Mouse (Mus musculus) liver, postnatal 0 days (tissue): ENCODE measurements at regions not wholly inside any gene's neighbourhood (a gene's known extent, or its start where the extent isn't known, plus 50 kb on each side); places are given as distances from the start of the nearest gene placed in this dataset.

Source experiments
- ATAC-seq: fragments of 200-750 bp; cut with Nextera tagmentation; 2 replicates; pipeline ENCODE4 v1.8.0; 2017; ENCODE audit warnings: mild to moderate bottlenecking, moderate library complexity
- DNase-seq: peaks from one replicate; pipeline ENCODE4 v3.0.0-alpha.2; 2016
- H3K27ac ChIP-seq: fragments of 300-500 bp; sonication (generic); 2 replicates; pipeline ENCODE4 v1.5.1; 2014; ENCODE audit warnings: antibody characterized with exemption, moderate library complexity, mild to moderate bottlenecking, low read depth
- H3K27me3 ChIP-seq: fragments of 300-500 bp; sonication (generic); 2 replicates; pipeline ENCODE4 v1.6.1; 2014; ENCODE audit warnings: low read length, control low read depth, mixed read lengths; ENCODE audit not compliant: insufficient read depth
- H3K36me3 ChIP-seq: fragments of 300-500 bp; sonication (generic); replicated peaks from 2 replicates; pipeline ENCODE4 v1.6.1; 2014; ENCODE audit warnings: mild to moderate bottlenecking, control low read depth, low read length, moderate library complexity, mixed read lengths; ENCODE audit not compliant: insufficient read depth
- H3K4me1 ChIP-seq: fragments of 300-500 bp; sonication (generic); 2 replicates; pipeline ENCODE4 v1.6.1; 2014; ENCODE audit warnings: antibody characterized with exemption, mild to moderate bottlenecking, control low read depth; ENCODE audit not compliant: insufficient read depth
- H3K4me2 ChIP-seq: fragments of 300-500 bp; sonication (generic); 2 replicates; pipeline ENCODE4 v1.6.1; 2014; ENCODE audit warnings: low read depth, mild to moderate bottlenecking, low read length, moderate library complexity, mixed read lengths
- H3K4me3 ChIP-seq: fragments of 300-500 bp; sonication (generic); 2 replicates; pipeline ENCODE4 v1.5.1; 2014; ENCODE audit warnings: low read depth, low read length
- H3K9ac ChIP-seq: fragments of 300-500 bp; sonication (generic); replicated peaks from 2 replicates; pipeline ENCODE4 v1.6.1; 2014; ENCODE audit warnings: mild to moderate bottlenecking, moderate library complexity
- H3K9me3 ChIP-seq: fragments of 300-500 bp; sonication (generic); 2 replicates; pipeline ENCODE4 v1.6.1; 2016; ENCODE audit warnings: mild to moderate bottlenecking, control low read depth, low read length, mixed read lengths
- CTCF ChIP-seq: sonication (generic); IDR thresholded peaks from 2 replicates; pipeline ENCODE4 v1.5.1; 2016; ENCODE audit warnings: antibody characterized with exemption, low read depth
- EP300 ChIP-seq: IDR thresholded peaks from 2 replicates; pipeline ENCODE4 v1.6.1; 2016; ENCODE audit warnings: antibody characterized with exemption, low read depth, mild to moderate bottlenecking
- WGBS: fragments of 180-500 bp; shearing (Covaris S2); extraction: QIAGEN DNeasy Blood & Tissue Kit; methylation state at CpG from one replicate; pipeline ENCODE4 v1.1.7; 2014; ENCODE audit not compliant: insufficient replicate concordance; 5-methylcytosine and 5-hydroxymethylcytosine counted together

- whole genome bisulfite sequencing: 72% methylated on average over 5 of the region's 5 CpGs
- DNase-seq (no peak), ATAC-seq (no peak)
- H3K4me3 ChIP-seq: no peak overlapping the region
- H3K36me3 ChIP-seq: no peaks in the 10 kb centered on the region
- H3K9ac ChIP-seq: no peak overlapping the region
- H3K9me3 ChIP-seq: no peaks in the 10 kb centered on the region
- no peak for TF ChIP-seq CTCF
- no peak for TF ChIP-seq EP300
- no peak overlapping the region for H3K4me2 ChIP-seq
- no peaks in the 10 kb centered on the region for H3K4me1 ChIP-seq
- H3K27me3 ChIP-seq: no peaks in the 10 kb centered on the region
- H3K27ac ChIP-seq: no peak overlapping the region
These were observed 215.7 kb upstream of the Sdk2 start for GRCm38 (mm10) chr11:114282566-114282965.

GRCm38 (mm10) chr11:114281846-114282245 is 215.0 kb upstream of the Sdk2 start:
- Histone ChIP-seq H3K9ac (no peak overlapping the region), H3K4me1 (no peaks in the 10 kb centered on the region), H3K9me3 (no peaks in the 10 kb centered on the region), H3K4me3 (no peak overlapping the region), H3K36me3 (no peaks in the 10 kb centered on the region), H3K27me3 (no peaks in the 10 kb centered on the region), H3K27ac (no peak overlapping the region), H3K4me2 (no peak overlapping the region)
- DNase-seq (no peak), ATAC-seq (no peak)
- WGBS: 80% methylated on average over 9 of the region's 9 CpGs
- no peak for TF ChIP-seq CTCF
- TF ChIP-seq EP300: no peak

GRCm38 (mm10) chr11:114281041-114281695 is 214.3 kb upstream of the Sdk2 start:
- Histone ChIP-seq H3K27me3 (no peaks in the 10 kb centered on the region), H3K9me3 (no peaks in the 10 kb centered on the region), H3K4me1 (no peaks in the 10 kb centered on the region), H3K4me3 (no peak overlapping the region), H3K27ac (no peak overlapping the region), H3K36me3 (no peaks in the 10 kb centered on the region), H3K4me2 (no peak overlapping the region), H3K9ac (no peak overlapping the region)
- WGBS: 71% methylated on average over 14 of the region's 14 CpGs
- ATAC-seq (no peak), DNase-seq (no peak)
- TF ChIP-seq EP300 (no peak), CTCF (no peak)

- H3K4me3 ChIP-seq: no peak overlapping the region
- ATAC-seq: no peak
- H3K27me3 ChIP-seq: no peaks in the 10 kb centered on the region
- TF ChIP-seq EP300: no peak
- TF ChIP-seq CTCF: no peak
- no peaks in the 10 kb centered on the region for H3K36me3 ChIP-seq
- no peaks in the 10 kb centered on the region for H3K9me3 ChIP-seq
- no peak for DNase-seq
- H3K27ac ChIP-seq: no peak overlapping the region
- no peaks in the 10 kb centered on the region for H3K4me1 ChIP-seq
- H3K4me2 ChIP-seq: no peak overlapping the region
- no peak overlapping the region for H3K9ac ChIP-seq
- 85% methylated on average over 26 of the region's 26 CpGs for WGBS
These were observed 210.9 kb upstream of the Sdk2 start for GRCm38 (mm10) chr11:114277513-114278304.

- Histone ChIP-seq H3K4me3 (no peak overlapping the region), H3K4me2 (no peak overlapping the region), H3K9ac (no peak overlapping the region), H3K36me3 (no peaks in the 10 kb centered on the region), H3K27ac (no peak overlapping the region), H3K9me3 (no peaks in the 10 kb centered on the region), H3K4me1 (no peaks in the 10 kb centered on the region), H3K27me3 (no peaks in the 10 kb centered on the region)
- DNase-seq: no peak
- TF ChIP-seq CTCF: no peak
- WGBS: 77% methylated on average over 10 of the region's 10 CpGs
- ATAC-seq: no peak
These were observed 203.7 kb upstream of the Sdk2 start for GRCm38 (mm10) chr11:114270358-114271072.

- Histone ChIP-seq H3K4me1 (no peaks in the 10 kb centered on the region), H3K9me3 (no peaks in the 10 kb centered on the region), H3K36me3 (no peaks in the 10 kb centered on the region), H3K4me3 (no peak overlapping the region), H3K9ac (no peak overlapping the region), H3K27me3 (no peaks in the 10 kb centered on the region), H3K27ac (no peak overlapping the region), H3K4me2 (no peak overlapping the region)
- no peak for DNase-seq
- TF ChIP-seq EP300 (no peak), CTCF (no peak)
- WGBS: 71% methylated on average over 4 of the region's 4 CpGs
- ATAC-seq: no peak
These were observed 195.1 kb upstream of the Sdk2 start for GRCm38 (mm10) chr11:114261959-114262358.
